Mouse (Mus musculus): ENCODE data around the gene Abhd17a.

GRCm38 (mm10) chr10:80538710-80539394 lies 51.3 kb downstream of the Abhd17a start, which contains the start of gene Atp8b3:
- TF ChIP-seq POLR2A (IDR thresholded peaks at IDR 0.05; ENCODE audit: low read depth, low read length) (no peak), CTCF (conservative IDR thresholded peaks at IDR 0.05; ENCODE audit: insufficient read depth, insufficient read length, low read depth, low read length) (0 out of 2 replicates have a peak, but pooled peaks have one; percentile 18)

All from kidney, adult 2 months (tissue).